Mouse (Mus musculus) erythroblast, embryonic 14.5 days (primary cell): ENCODE measurements around the gene 9930111J21Rik2.
"Not testable (repeated sequence)": the region's sequence is repeated elsewhere in the genome, so short reads cannot be mapped to it uniquely, and the experiment has no call there.

Experiments
- GATA1 ChIP-seq: IDR thresholded peaks from 2 replicates; pipeline ENCODE4 v1.6.1; 2012; ENCODE audit warnings: low read length, inconsistent platforms, mixed read lengths
- TAL1 ChIP-seq: IDR thresholded peaks from 3 replicates; pipeline ENCODE4 v1.6.1; 2012; ENCODE audit warnings: low read length, inconsistent platforms, mixed read lengths

- not testable (repeated sequence) for TF ChIP-seq GATA1, TAL1
These were observed 12.8 kb upstream of the 9930111J21Rik2 start, which contains the start of gene Tgtp2 for GRCm38 (mm10) chr11:49063713-49064469.
